Mouse (Mus musculus): ENCODE measurements at regions not wholly inside any gene's neighbourhood (a gene's known extent, or its start where the extent isn't known, plus 50 kb on each side); places are given as distances from the start of the nearest gene placed in this dataset.

DNA sequence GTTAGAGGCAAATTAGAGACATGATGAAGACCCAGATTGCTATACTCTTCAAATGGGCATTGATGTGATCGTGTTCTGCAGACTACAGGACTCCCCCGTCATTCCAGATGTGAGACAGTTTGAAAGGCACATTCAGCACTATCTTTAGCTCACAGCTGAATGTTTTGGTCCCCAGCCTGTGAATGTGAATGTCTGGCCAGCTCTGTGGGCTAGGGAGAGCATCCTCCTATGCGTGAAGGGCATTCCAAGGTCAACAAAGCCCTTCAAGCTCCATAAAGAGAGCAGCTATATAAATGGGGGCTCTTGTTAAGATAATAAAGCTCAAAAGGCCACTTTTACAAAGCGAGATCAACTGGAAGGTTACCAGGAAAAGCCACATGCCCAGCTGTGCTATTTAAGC, 266.1 kb downstream of the Gpat3 start:
- no peaks in the 10 kb centered on the region for H3K4me1 ChIP-seq (replicated peaks; ENCODE audit: control insufficient read depth, insufficient read depth, low read length)
- no peak overlapping the region for H3K27ac ChIP-seq (ENCODE audit: control insufficient read depth, insufficient read depth, low read length)
- WGBS: 76% methylated on average over 4 of the region's 4 CpGs
- H3K4me3 ChIP-seq (ENCODE audit: control insufficient read depth, insufficient read depth, low read length): no peak overlapping the region
- no peaks in the 10 kb centered on the region for H3K36me3 ChIP-seq (ENCODE audit: control insufficient read depth, insufficient read depth, low read length)
- no peak for DNase-seq
- no peaks in the 10 kb centered on the region for H3K27me3 ChIP-seq (ENCODE audit: control insufficient read depth, insufficient read depth, low read length)
- TF ChIP-seq CTCF (IDR thresholded peaks at IDR 0.05; ENCODE audit: borderline replicate concordance, control insufficient read depth, extremely low read depth, insufficient read depth, low read length, poor library complexity): no peak
- TF ChIP-seq POLR2A (IDR thresholded peaks at IDR 0.05; ENCODE audit: control insufficient read depth, extremely low read depth, insufficient read depth, low read length, poor library complexity): no peak

DNA sequence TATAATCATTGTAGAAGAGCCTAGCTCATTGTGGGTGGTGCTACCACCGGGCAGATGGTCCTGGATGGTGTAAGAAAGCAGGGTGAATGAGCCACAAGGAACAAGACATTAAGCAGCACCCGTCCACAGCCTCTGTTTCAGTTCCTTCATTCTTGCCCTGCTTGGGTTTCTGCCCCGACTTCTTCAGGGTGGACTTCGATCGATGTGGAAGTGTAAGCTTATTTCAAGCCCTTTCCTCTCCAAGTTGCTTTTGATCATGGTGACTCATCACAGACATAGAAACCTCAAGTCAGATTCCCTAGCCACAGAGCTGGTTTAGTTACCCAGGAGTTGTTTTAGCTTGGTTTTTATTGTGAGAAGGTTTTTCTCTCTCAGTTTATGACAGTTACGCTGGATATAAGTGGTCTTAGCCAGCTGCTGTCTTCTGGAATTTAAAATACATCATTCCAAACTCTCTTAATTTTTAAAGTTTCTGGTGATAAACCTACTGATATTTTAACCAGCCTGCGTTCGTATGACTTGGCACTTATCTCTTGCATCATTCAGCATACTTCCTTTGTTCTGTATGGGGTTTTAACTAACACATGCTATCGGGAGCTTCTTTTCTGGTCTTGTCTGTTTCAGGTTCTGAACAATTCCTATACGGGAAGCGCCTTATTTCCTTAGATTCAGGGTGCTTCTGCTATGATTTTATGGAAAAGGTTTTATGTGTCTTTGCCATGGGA, 255.6 kb downstream of the Gpat3 start:
- TF ChIP-seq CTCF (IDR thresholded peaks at IDR 0.05; ENCODE audit: borderline replicate concordance, control insufficient read depth, extremely low read depth, insufficient read depth, low read length, poor library complexity): no peak
- no peak for TF ChIP-seq POLR2A (IDR thresholded peaks at IDR 0.05; ENCODE audit: control insufficient read depth, extremely low read depth, insufficient read depth, low read length, poor library complexity)
- H3K4me1 ChIP-seq (replicated peaks; ENCODE audit: control insufficient read depth, insufficient read depth, low read length): no peaks in the 10 kb centered on the region
- no peak for DNase-seq
- 38% methylated on average over 11 of the region's 11 CpGs for WGBS
- H3K27me3 ChIP-seq (ENCODE audit: control insufficient read depth, insufficient read depth, low read length): no peaks in the 10 kb centered on the region
- H3K4me3 ChIP-seq (ENCODE audit: control insufficient read depth, insufficient read depth, low read length): no peak overlapping the region
- H3K36me3 ChIP-seq (ENCODE audit: control insufficient read depth, insufficient read depth, low read length): no peaks in the 10 kb centered on the region
- no peak overlapping the region for H3K27ac ChIP-seq (ENCODE audit: control insufficient read depth, insufficient read depth, low read length)

DNA sequence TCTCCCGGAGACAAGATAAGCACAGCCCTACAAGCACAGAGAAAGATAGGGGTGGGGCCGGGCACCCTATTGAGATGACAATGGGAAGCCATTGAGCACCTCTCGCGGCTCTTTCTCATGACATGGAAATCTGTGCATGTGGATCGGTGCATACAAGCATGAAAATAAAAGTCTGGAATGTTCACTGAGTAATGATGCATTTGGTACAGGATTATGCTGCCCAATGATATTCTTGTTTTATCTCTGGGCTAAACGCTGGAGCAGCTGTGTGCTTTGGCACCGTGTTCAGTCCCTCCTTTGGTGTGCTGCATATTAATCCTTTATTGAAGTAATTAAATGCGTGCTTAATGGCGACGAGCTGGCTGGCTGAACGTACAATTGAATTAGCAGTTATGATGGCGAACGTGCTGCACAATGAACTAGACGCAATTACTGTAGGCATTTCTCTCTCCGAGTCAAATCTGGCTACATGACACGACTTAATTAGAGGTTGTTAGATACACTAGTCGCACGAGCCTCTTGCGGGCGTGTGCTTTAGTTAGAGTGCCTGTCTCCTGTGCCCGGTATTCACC, 245.6 kb downstream of the Gpat3 start:
- H3K4me1 ChIP-seq (replicated peaks; ENCODE audit: control insufficient read depth, insufficient read depth, low read length): no peaks in the 10 kb centered on the region
- H3K4me3 ChIP-seq (ENCODE audit: control insufficient read depth, insufficient read depth, low read length): no peak overlapping the region
- 85% methylated on average over 21 of the region's 21 CpGs for WGBS
- H3K36me3 ChIP-seq (ENCODE audit: control insufficient read depth, insufficient read depth, low read length): no peaks in the 10 kb centered on the region
- TF ChIP-seq POLR2A (IDR thresholded peaks at IDR 0.05; ENCODE audit: control insufficient read depth, extremely low read depth, insufficient read depth, low read length, poor library complexity) (no peak), CTCF (IDR thresholded peaks at IDR 0.05; ENCODE audit: borderline replicate concordance, control insufficient read depth, extremely low read depth, insufficient read depth, low read length, poor library complexity) (no peak)
- DNase-seq: no peak
- no peaks in the 10 kb centered on the region for H3K27me3 ChIP-seq (ENCODE audit: control insufficient read depth, insufficient read depth, low read length)
- no peak overlapping the region for H3K27ac ChIP-seq (ENCODE audit: control insufficient read depth, insufficient read depth, low read length)

DNA sequence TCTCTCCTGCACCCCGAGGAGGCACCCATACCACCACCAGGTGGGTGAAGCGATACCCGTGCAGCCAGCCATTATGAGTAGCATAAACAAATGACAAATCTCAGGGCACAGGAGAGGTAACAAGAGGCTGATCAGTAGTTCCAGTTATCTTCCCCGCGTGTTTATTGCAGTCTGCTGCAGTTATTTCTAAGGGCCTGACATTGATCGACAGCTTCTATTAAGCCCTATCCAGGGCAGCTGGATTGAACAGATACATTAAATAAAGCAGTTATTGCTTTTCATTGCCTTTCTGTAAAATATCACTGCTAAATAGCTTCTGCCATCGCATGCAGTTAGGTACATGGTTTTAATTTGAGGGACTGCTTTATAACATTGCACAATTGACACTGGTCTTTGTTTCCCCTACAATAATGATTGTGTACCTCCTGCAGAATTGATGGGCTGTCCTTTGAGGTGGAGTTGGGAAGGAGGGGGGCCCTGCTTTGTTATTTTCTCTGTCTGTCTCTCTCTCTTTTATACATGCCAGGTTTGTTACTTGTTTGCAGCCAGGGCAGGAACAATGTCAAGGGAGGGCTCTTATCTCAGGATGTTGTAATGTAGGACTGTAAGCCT, 245.0 kb downstream of the Gpat3 start:
- Histone ChIP-seq H3K4me1 (replicated peaks; ENCODE audit: control insufficient read depth, insufficient read depth, low read length) (no peaks in the 10 kb centered on the region), H3K27me3 (ENCODE audit: control insufficient read depth, insufficient read depth, low read length) (no peaks in the 10 kb centered on the region), H3K36me3 (ENCODE audit: control insufficient read depth, insufficient read depth, low read length) (no peaks in the 10 kb centered on the region), H3K27ac (ENCODE audit: control insufficient read depth, insufficient read depth, low read length) (no peak overlapping the region), H3K4me3 (ENCODE audit: control insufficient read depth, insufficient read depth, low read length) (no peak overlapping the region)
- no peak for DNase-seq
- WGBS: 89% methylated on average over 7 of the region's 7 CpGs
- TF ChIP-seq POLR2A (IDR thresholded peaks at IDR 0.05; ENCODE audit: control insufficient read depth, extremely low read depth, insufficient read depth, low read length, poor library complexity): no peak
- no peak for TF ChIP-seq CTCF (IDR thresholded peaks at IDR 0.05; ENCODE audit: borderline replicate concordance, control insufficient read depth, extremely low read depth, insufficient read depth, low read length, poor library complexity)

DNA sequence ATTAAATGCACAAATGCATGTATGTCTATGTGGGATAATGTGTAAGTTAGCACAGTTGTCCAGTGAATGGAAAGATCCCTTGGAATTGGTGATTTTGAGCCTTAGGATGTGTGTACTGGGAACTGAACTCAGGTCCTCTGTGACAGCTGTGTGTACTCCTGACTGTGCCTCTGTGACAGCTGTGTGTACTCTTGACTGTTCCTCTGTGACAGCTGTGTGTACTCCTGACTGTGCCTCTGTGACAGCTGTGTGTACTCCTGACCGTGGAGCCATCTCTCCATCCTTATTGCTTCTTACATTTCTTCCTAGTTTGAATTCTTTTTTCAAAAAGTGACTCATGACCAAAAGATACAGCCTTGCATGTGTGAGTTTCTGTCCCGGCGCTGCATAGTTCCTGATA, 239.7 kb downstream of the Gpat3 start:
- Histone ChIP-seq H3K27me3 (ENCODE audit: control insufficient read depth, insufficient read depth, low read length) (no peaks in the 10 kb centered on the region), H3K4me1 (replicated peaks; ENCODE audit: control insufficient read depth, insufficient read depth, low read length) (no peaks in the 10 kb centered on the region), H3K4me3 (ENCODE audit: control insufficient read depth, insufficient read depth, low read length) (no peak overlapping the region), H3K36me3 (ENCODE audit: control insufficient read depth, insufficient read depth, low read length) (no peaks in the 10 kb centered on the region), H3K27ac (ENCODE audit: control insufficient read depth, insufficient read depth, low read length) (no peak overlapping the region)
- no peak for DNase-seq
- WGBS: 94% methylated on average over 3 of the region's 3 CpGs
- TF ChIP-seq POLR2A (IDR thresholded peaks at IDR 0.05; ENCODE audit: control insufficient read depth, extremely low read depth, insufficient read depth, low read length, poor library complexity): no peak
- no peak for TF ChIP-seq CTCF (IDR thresholded peaks at IDR 0.05; ENCODE audit: borderline replicate concordance, control insufficient read depth, extremely low read depth, insufficient read depth, low read length, poor library complexity)

DNA sequence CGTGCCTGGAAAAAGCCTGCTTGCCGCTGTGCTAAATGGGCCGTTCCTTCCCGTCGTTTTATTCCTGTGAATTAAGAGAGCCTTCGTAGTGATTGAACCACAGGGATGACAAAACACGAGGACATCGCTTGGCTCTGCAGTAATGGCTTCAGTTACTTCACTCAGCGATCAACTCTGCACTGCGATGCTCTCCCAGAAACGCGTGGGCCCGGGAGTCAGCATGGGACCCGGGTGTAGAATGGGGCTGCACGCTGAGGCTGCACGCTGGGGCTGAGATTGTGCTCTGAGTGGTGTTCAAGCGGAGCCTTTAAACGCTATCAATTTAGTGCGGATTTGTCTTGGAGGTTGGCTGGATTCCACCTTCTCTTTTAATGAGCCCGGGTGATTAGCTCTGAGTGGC, 237.1 kb downstream of the Gpat3 start:
- no peak overlapping the region for H3K27ac ChIP-seq (ENCODE audit: control insufficient read depth, insufficient read depth, low read length)
- 87% methylated on average over 20 of the region's 20 CpGs for WGBS
- TF ChIP-seq CTCF (IDR thresholded peaks at IDR 0.05; ENCODE audit: borderline replicate concordance, control insufficient read depth, extremely low read depth, insufficient read depth, low read length, poor library complexity) (no peak), POLR2A (IDR thresholded peaks at IDR 0.05; ENCODE audit: control insufficient read depth, extremely low read depth, insufficient read depth, low read length, poor library complexity) (no peak)

More for the DNA sequence above, 237.1 kb downstream of the Gpat3 start:
- no peaks in the 10 kb centered on the region for H3K27me3 ChIP-seq (ENCODE audit: control insufficient read depth, insufficient read depth, low read length)
- no peak for DNase-seq
- no peak overlapping the region for H3K4me3 ChIP-seq (ENCODE audit: control insufficient read depth, insufficient read depth, low read length)
- no peaks in the 10 kb centered on the region for H3K4me1 ChIP-seq (replicated peaks; ENCODE audit: control insufficient read depth, insufficient read depth, low read length)
- H3K36me3 ChIP-seq (ENCODE audit: control insufficient read depth, insufficient read depth, low read length): no peaks in the 10 kb centered on the region
